Mouse (Mus musculus) WW6 (cell line): Measurements from ENCODE around the gene Pdap1.
"Not testable (repeated sequence)": the region's sequence is repeated elsewhere in the genome, so short reads cannot be mapped to it uniquely, and the experiment has no call there.

Experiments
- DNase-seq: peaks from one replicate; pipeline ENCODE4 v3.0.0-alpha.2; 2013; ENCODE audit warnings: low read depth, low spot score

The Pdap1 gene

DNA sequence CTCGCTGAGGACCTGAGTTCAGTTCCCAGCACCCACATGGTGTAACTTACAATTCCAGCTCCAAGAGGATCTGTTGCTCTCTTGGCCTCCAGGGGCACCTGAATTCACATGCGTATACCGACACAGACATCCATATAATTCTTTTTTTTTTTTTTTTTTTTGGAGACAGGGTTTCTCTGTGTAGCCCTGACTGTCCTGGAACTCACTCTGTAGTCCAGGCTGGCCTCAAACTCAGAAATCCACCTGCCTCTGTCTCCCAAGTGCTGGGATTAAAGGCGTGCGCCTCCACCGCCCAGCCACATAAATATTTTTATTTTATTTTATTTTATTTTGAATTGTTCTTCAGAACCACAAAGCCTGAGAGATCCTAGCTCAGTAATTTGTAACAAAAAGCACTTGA is 56.8 kb downstream of the Pdap1 start:
- not testable (repeated sequence) for DNase-seq

DNA sequence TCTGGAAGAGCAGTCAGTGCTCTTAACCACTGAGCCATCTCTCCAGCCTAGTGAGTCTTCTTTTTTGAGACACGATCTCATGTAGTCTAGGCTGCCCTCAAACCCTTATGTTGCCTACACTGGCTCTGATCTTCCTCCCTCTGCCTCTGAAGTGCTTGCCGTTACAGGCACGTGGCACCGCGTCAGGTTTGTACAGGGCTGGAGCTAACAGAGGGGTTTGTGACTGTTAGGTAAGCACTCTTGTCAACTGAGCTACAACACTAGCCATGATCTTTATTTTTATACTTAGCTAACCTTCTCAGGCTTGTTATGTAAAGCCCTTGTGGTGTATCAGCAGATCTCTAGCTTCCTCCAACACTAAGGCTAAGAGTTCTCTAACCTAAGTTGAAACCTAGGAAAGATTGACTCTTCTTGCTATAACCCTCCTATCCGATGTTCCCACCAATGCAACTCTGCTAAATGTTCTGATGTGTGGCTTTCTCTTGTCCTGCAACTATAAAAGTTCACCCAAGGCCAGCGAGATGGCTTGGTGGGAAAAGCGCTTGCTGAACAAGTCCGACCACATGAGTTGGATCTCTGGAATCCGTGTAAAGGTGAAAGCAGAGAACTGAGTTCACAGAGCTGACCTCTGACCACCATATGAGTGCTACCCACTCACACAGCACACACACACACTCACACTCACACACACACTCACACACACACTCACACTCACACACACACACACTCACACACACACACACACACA is 58.0 kb downstream of the Pdap1 start:
- DNase-seq: no peak
